Mouse (Mus musculus) inflammation-experienced regulatory T-cells (primary cell): Measurements from ENCODE around the gene Lce1k. TPM values are rescaled to one million over a fixed set of nuclear protein-coding genes. Genes with fewer than 3 reads are reported as not detected.

ENCODE experiments used
- polyA plus RNA-seq, 2 experiments: library from polyadenylated mRNA; unstranded; fragments of 100-300 nt; shearing (Covaris generic); gene quantifications; one replicate each; pipeline ENCODE4 v1.2.1; 2017

Lce1k gene
- not detected for polyA plus RNA-seq

GRCm38 (mm10) chr3:92807791-92808190 is at the start of gene Lce1k:
Lce1k (minus strand) TSS chr3:92807891.

GRCm38 (mm10) chr3:92851186-92851585 is 43.5 kb upstream of the Lce1k start, which contains the start of gene Lce1l:
Lce1l (minus strand) TSS chr3:92851286.

GRCm38 (mm10) chr3:92827108-92827507 is 19.4 kb upstream of the Lce1k start, which contains the start of gene Kprp:
Kprp (minus strand) TSS chr3:92827247.

GRCm38 (mm10) chr3:92790414-92790813 is 17.3 kb downstream of the Lce1k start, which contains the start of gene Lce1j:
Lce1j (minus strand) TSS chr3:92790514.

GRCm38 (mm10) chr3:92778799-92779198 is 28.9 kb downstream of the Lce1k start, which contains the start of gene Lce1i:
Lce1i (minus strand) TSS chr3:92778899.

GRCm38 (mm10) chr3:92764965-92765364 is 42.7 kb downstream of the Lce1k start, which contains the start of gene Lce1h:
Lce1h (minus strand) TSS chr3:92765065.

Other genes with a start within 250 kb of the Lce1k start
- not detected for gene Ivl, start 234.2 kb downstream of the Lce1k start, polyA plus RNA-seq
- gene Smcp, start 218.9 kb downstream of the Lce1k start, polyA plus RNA-seq: not detected
- gene 2210017I01Rik, start 200.4 kb downstream of the Lce1k start, polyA plus RNA-seq: not detected
- not detected for gene Lce6a, start 186.2 kb downstream of the Lce1k start, polyA plus RNA-seq
- gene Lce1a1, start 159.6 kb downstream of the Lce1k start, polyA plus RNA-seq: not detected
- gene Lce1b, start 151.0 kb downstream of the Lce1k start, polyA plus RNA-seq: not detected
- not detected for gene Lce1a2, start 137.6 kb downstream of the Lce1k start, polyA plus RNA-seq
- not detected for gene Lce1c, start 128.6 kb downstream of the Lce1k start, polyA plus RNA-seq
- not detected for gene Lce1d, start 120.7 kb downstream of the Lce1k start, polyA plus RNA-seq
- gene Lce1e, start 98.8 kb downstream of the Lce1k start, polyA plus RNA-seq: not detected
- not detected for gene Lce1f, start 87.5 kb downstream of the Lce1k start, polyA plus RNA-seq
- gene Gm38119, start 68.8 kb downstream of the Lce1k start, polyA plus RNA-seq: not detected
- gene Lce1g, start 55.6 kb downstream of the Lce1k start, polyA plus RNA-seq: not detected
- gene Lce1h, start 42.8 kb downstream of the Lce1k start, polyA plus RNA-seq: not detected
- not detected for gene Lce1i, start 29.0 kb downstream of the Lce1k start, polyA plus RNA-seq
- gene Lce1j, start 17.4 kb downstream of the Lce1k start, polyA plus RNA-seq: not detected
- not detected for gene Kprp, start 19.4 kb upstream of the Lce1k start, polyA plus RNA-seq
- gene Lce1l, start 43.4 kb upstream of the Lce1k start, polyA plus RNA-seq: not detected
- gene 2310050C09Rik, start 62.3 kb upstream of the Lce1k start, polyA plus RNA-seq: under 1 TPM in 1 of 2 experiments, not detected in 1; 0.53 TPM
- not detected for gene Lce3a, start 118.3 kb upstream of the Lce1k start, polyA plus RNA-seq
- not detected for gene Lce3b, start 125.1 kb upstream of the Lce1k start, polyA plus RNA-seq
- gene Lce3c, start 136.6 kb upstream of the Lce1k start, polyA plus RNA-seq: not detected
- gene Lce3d, start 149.5 kb upstream of the Lce1k start, polyA plus RNA-seq: under 1 TPM in 1 of 2 experiments, not detected in 1; 0.34 TPM
- not detected for gene Lce3e, start 159.2 kb upstream of the Lce1k start, polyA plus RNA-seq
- not detected for gene Lce3f, start 184.3 kb upstream of the Lce1k start, polyA plus RNA-seq
- not detected for gene Crct1, start 207.8 kb upstream of the Lce1k start, polyA plus RNA-seq
- gene Lce1m, start 211.2 kb upstream of the Lce1k start, polyA plus RNA-seq: not detected